Mouse (Mus musculus) heart, postnatal 14 days (tissue): Measurements from ENCODE around the gene Txndc15. TPM values are rescaled to one million over a fixed set of nuclear protein-coding genes. Genes with fewer than 3 reads are reported as not detected.

Experiments
- DNase-seq, 2 experiments: peaks; one replicate each; pipeline ENCODE4 v3.0.0; 2021 to 2022
- intact Hi-C: fragments of 180-260 bp; cut with DNase I; formaldehyde crosslinking; loops from one replicate; pipeline ENCODE4 v1.15.1; 2025
- total RNA-seq, 2 experiments: library from RNA; stranded (reverse); gene quantifications; 2 replicates each; pipeline ENCODE4 v1.2.3; 2021

The Txndc15 gene
- total RNA-seq, 2 experiments from 2014 or later: 36.2 to 37.3 TPM

DNA sequence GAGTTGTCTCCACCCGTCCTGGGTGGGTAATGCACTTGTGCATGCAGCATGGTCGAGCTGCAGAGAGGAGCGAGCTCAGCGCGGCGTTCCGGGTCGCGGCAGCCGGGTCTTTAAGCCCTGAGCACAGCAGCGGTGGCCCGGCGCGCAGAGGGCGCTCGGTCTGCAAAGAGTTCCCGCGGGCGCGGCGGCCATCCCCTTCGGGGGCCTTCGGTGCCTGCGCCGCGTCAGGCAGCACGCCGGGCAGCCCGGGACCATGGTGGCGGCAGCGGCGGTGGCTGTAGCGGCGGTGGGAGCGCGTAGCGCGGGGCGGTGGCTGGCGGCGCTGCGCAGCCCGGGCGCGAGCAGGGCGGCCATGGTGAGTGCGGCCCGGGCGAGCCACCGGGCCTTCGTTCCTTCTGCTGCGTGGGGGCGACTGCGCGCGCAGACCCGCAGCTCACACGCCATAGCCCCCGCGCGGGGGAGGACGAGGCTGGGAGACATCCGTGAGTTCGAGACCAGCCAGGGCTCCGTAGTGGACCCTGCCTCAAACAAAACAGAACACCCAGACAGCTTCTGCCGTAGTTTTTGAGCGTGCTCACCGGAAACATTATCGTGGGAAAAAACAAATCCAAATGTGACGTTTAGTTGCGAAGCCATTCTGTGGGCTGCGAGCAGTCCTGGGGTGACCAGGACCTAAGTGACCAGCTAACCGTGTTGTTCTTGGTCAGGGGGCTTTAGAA is 12.8 kb downstream of the Txndc15 start, which contains the start of gene Pcbd2:
Gene Pcbd2, plus strand, starts transcription at position 249 of the 719 bp plus-strand sequence.
- peak; percentile 92 to 93 for DNase-seq
- intact Hi-C loops: loop anchor here (2.0 to 5.0 kb wide), 2 partner anchors 34 to 85 kb away; partner anchors contain the start of gene B230219D22Rik

DNA sequence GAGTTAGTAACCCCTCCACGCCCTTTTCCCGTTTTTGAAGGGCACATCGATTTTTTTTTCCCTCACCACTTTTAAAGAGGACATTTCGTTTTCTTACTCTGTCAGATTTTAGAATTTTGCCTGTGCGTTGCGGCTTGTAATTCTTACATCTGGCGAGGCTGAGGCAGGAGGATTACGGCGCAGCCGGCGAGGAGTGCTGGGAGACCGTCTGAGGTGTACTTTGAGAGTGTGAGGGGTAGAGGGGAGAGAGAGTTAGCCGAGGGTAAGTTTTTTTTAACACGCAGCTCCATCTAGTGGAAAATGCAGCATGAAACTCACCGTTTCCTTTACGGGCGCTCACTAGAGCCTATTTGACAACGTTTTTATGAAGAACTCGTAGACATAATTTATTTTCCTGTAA is 13.4 kb downstream of the Txndc15 start:
- intact Hi-C loops: loop anchor here (2.0 to 5.0 kb wide), 4 partner anchors 35 to 127 kb away; partner anchors contain the start of gene B230219D22Rik
- DNase-seq: peak; percentile 66 to 68

DNA sequence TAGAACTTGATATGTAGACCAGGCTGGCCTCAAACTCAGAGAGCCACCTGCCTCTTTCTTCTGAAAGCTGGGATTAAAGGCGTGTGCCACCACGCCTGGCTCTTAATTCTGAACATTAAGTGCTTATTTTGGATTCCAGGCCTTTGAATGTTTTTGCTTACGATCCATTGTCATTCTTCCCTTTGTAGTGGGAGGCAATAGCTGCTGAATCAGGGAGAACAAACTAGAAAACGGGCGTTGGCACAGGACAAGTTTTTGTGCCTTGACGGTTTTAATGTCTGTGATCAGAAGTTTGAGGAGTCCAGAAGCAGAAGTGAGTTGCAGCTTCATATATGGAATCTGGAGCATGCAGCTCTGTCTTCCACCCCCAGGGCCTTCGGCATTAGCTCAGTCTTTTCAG is 16.3 kb downstream of the Txndc15 start:
- no peak for DNase-seq
- intact Hi-C loops: no loop called here

DNA sequence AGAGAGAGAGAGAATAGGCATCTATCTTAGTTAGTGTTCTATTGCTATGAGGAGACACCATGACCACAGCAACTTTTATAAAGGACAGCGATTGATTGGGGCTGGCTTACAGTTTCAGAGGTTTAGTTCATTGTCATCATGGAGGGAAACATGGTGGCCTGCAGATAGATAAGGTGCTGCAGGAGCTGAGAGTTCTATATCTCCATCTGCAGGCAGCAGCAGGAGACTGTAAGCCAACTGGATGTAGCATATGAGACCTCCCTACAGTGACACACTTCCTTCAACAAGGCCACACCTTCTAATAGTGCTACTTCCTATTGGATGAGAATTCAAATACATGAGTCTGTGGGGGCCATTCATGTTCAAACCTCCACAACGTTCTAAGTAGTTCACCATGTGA is 17.7 kb downstream of the Txndc15 start:
- intact Hi-C loops: no loop called here
- no peak for DNase-seq

DNA sequence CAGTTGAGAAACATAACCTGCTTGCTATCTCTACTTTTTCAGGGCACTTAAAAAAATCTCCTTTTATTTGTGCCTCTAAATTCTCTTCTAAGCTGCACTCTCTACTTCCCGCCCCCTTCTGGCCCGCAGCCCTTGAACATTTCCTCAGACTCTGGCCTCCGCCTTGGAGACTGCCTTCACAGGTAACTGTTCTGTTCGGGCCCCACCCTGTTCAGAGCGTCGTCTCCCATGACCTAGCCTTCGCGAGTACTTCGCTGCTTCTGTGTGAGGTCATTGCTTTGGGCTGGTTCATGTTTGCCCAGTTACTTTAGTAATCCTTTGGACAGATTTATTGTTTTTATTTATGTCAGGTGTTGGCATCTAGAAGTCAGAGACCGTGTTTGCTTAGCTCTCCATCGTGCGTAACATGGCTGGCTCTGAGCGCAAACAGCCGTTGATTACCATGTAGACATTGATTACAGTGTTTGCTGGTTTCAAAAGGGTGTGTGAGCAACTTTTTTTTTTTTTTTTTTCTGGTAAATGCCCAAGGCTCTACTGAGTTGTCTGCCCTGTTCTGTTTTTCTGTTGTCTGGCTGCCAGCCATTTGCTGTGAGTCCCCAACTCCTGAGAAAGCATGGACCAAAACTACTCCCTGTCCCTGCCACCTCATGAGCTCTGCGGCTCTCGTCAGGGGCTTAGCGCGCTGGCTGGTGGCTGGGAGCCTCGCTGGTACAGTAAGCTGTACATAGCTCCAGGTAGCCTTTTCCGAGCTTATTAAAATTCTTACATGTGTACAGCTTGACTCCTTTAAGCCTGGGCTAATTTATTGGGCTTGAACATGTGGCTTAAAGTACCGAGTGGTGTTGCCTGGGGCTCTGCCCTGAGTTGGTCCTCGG is 19.4 kb downstream of the Txndc15 start:
- no peak for DNase-seq
- intact Hi-C loops: no loop called here

DNA sequence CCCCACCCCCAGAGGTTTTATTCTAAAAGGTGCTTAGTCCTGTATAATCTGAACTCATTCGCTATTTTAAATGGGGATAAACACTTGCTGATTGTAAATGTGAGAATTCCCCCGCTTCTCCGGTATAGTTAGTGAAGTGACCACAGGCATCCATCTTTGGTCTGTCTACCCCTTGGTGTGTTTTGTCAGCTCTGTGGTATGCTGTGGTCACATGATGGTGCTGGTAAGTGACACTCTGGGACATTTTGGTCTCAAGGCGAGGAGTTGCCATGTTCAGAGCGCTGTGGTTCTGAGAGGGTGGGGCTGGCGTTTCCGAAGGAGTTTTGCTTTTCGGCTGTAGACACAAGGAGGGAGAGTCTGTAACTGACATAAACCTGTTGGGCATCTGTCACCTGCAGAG is 23.4 kb downstream of the Txndc15 start:
- DNase-seq: no peak
- intact Hi-C loops: loop anchor here (5.0 kb wide), 1 partner anchor 224 kb away; no protein-coding TSS in a partner anchor

DNA sequence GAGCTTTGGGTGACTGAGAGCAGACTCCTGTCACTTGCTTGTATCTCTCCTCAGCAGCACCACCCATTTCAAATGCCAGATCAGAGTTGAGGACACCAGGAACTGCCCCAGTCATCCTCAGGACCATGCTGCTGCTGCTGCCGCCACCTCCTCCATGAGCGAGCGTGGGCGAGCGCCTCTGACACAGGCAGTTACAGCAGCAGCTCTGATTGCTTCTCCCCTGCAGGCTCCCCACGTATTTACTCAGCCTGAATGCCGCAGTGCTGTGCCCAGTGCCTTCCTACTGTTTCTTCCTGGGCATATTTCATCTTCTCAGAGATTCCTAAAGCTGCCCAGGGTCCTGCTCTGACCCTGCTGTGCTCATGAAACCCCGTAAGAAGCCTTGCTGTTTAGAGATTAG is 27.9 kb downstream of the Txndc15 start:
- intact Hi-C loops: no loop called here
- no peak for DNase-seq

DNA sequence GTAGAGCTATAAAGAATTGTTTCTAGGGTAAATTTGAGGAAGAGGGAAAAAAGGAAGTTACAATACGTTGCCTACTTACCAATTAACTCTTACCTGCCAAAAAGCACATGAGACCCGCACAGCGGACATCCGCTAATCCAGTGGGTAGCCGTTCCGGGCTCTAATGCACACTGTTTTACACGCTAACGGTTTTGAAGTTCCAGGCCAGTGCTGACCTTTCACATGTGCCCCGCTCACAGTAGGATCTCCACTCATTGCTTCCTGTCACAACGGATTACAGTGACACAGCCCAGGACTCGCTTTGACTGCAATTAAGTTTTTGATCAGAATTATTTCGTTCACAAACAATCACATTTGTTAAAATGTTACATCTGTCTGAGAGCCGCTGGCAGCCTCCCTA is 39.9 kb downstream of the Txndc15 start:
- DNase-seq: no peak
- intact Hi-C loops: no loop called here

DNA sequence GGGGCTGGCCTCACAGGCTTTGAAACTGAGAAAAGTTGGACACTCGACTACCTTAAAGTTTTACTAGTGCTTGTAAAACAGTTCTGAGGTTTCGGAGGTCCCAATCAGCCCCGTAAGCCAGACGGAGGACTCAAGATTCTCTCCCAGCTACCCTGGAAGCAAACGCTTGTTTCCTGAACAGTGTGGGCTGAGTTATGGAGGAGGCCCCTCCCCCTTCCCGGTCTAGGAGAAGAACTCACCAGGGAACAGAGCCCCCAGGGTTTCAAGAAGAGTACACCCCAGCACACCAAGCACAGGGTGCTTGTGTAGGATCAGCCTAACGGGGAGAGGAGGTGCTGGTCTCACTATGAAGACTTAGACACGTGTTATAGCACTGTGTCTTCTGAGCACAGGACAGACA is 42.3 kb downstream of the Txndc15 start:
- intact Hi-C loops: no loop called here
- DNase-seq: peak in 1 of 2 experiments; percentile 7

DNA sequence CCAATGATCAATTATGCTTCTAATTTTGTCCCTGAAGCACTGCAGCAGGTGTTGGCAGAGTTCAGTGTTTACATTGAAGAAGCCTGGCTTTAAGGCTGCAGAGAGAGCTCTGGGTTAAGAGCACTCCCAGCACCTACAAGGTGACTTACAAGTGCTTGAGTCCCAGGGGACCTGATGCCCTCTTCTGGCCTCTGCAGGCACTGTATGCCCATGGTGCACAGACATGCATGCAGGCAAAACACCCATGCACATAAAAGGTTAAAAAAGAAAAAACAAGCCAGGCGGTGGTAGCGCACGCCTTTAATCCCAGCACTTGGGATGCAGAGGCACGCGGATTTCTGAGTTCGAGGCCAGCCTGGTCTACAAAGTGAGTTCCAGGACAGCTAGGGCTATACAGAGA is 43.2 kb downstream of the Txndc15 start:
- intact Hi-C loops: no loop called here
- no peak for DNase-seq

DNA sequence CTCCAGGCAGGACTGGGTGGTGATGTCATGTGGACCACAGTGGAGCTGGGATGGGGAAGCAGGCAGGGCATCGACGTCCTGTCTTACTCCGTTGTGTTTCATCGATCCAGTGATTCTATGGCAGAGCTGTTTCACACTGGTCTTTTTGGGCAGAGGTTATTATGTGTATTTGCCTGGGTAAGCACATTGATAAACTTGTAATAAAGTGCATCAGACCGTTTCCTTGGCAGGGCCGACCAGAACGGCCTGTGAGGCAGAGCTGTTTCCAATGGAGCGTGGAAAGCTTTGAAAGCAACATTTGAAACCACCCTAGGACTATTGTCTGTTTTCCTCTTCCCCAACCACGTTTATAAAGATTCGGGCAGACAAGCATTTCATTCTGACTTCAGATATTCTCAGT is 46.1 kb downstream of the Txndc15 start:
- DNase-seq: no peak
- intact Hi-C loops: no loop called here

DNA sequence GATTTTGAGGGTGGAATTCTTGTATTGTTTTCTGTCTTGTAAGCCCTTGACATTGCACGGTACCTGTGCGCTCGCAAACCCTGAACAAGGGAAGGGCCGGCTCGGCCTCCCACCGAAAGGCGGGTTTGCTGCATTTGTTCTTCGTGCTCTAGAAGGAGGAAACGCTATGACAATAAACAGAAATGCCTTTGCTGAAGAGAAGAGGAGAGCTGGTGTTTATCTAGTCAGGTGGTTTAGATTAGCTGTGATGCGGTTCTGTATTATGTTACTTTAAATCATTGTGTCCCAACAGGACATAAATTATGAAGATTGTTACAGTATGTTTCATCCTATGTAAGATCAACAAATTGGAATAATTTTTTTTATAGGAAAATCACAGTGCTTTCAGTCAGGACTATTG is 47.0 kb downstream of the Txndc15 start:
- intact Hi-C loops: no loop called here
- no peak for DNase-seq

DNA sequence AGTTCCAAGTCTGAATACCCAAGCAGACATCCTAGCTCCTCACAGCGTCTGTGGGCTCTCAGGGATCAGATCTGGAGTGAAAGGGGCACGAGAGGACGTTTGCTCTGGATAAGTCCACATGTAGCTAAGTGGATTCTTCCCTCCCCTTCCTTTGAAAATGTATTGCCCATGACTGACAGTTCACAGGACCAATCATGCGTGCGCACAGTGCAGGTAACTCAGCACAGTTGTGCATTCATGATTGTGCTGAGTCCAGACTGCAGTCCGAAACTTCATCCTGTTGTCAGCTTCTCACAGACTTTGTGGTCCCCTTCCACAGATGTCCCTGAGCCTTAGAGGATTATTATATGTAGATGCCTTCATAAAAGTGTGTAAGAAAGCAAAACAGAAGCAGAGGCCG is 59.9 kb downstream of the Txndc15 start:
- intact Hi-C loops: no loop called here
- no peak for DNase-seq

DNA sequence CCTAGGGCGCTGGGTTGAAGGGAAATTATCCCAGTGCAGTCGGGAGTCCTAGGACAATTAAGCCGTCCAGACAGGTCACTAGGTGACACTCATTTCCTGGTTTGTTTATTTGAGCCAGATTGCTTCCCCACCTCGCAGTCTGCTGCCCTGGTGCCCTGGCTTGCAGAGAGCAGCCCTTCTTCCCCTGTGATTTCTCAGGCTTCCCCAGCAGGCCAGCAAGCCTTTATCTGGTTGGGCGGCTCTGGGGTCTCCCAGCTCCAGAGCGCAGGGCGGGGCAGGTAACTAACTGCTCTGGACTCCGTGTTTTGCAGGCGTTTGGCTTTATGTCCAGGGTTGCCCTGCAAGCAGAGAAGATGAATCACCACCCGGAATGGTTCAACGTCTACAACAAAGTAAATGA is 60.6 kb downstream of the Txndc15 start:
- DNase-seq: no peak
- intact Hi-C loops: no loop called here

Other genes with a start within 250 kb of the Txndc15 start
- gene Dbn1, start 226.5 kb upstream of the Txndc15 start, total RNA-seq: 10 to 100 TPM; 27.0 to 27.3 TPM
- 10 to 100 TPM; 52.3 to 56.6 TPM for gene Pdlim7, start 201.0 kb upstream of the Txndc15 start, total RNA-seq
- gene Dok3, start 185.4 kb upstream of the Txndc15 start, total RNA-seq: 1 to 10 TPM; 1.9 to 2.3 TPM
- gene Ddx41, start 178.0 kb upstream of the Txndc15 start, total RNA-seq: 10 to 100 TPM; 14.4 to 14.8 TPM
- gene Fam193b, start 143.5 kb upstream of the Txndc15 start, total RNA-seq: 10 to 100 TPM; 24.8 to 26.9 TPM
- 10 to 100 TPM; 83.3 to 89.3 TPM for gene Tmed9, start 140.9 kb upstream of the Txndc15 start, total RNA-seq
- gene B4galt7, start 114.8 kb upstream of the Txndc15 start, total RNA-seq: 10 to 100 TPM; 10.0 to 11.4 TPM
- 10 to 100 TPM; 13.9 to 14.1 TPM for gene Caml, start 91.6 kb upstream of the Txndc15 start, total RNA-seq
- 10 to 100 TPM; 26.0 TPM for gene Ddx46, start 79.6 kb upstream of the Txndc15 start, total RNA-seq
- gene B230219D22Rik, start 21.5 kb upstream of the Txndc15 start, total RNA-seq: 10 to 100 TPM; 49.7 to 52.5 TPM
- 10 to 100 TPM; 36.3 to 37.4 TPM for gene Pcbd2, start 12.7 kb downstream of the Txndc15 start, total RNA-seq
- gene Catsper3, start 69.9 kb downstream of the Txndc15 start, total RNA-seq: under 1 TPM in 1 of 2 experiments, not detected in 1; 0.22 TPM
- gene Pitx1, start 121.5 kb downstream of the Txndc15 start, total RNA-seq: not detected